12 mouse cellular contexts compared by ENCODE assay signal in the genomic region with DNA sequence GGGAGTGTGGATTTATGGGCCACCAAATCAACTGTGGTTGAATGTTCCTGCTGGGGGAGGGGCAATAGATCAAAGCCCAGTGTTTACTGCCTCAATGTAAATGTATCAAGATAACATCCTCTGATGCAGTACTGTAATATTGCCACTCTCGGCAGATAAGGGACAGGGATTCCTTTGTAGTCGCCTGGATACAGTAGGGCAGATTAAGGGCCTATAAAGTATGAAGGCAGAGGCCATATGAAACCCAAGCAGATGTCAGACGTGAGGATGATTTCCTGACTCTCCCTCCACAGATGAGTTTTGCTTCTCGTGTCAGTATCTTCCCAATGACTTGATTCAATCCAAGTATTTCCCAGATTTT.
DNase-seq lines count a peak whose midpoint lies in the region; ATAC-seq and TF ChIP-seq lines count a peak whose summit lies in the region.
"Had no signal": no experiment of that assay in that cellular context is flagged by ENCODE, and none has a peak within 500 bp of the region (broad histone marks: within the 10 kb centered on the region; RNA-seq: fewer than 3 reads in every experiment).

No protein-coding gene starts in this region.

- ATAC-seq in midbrain, postnatal 0 days (ENCODE audit: low FRiP score): no peak
- peak; percentile 28 for ATAC-seq in inflammation-experienced regulatory T-cells, adult 6 months
- no peak for ATAC-seq in neural tube, embryonic 15.5 days (ENCODE audit: low FRiP score)

- no peaks in the 10 kb centered on the region for H3K9me3 ChIP-seq in midbrain, embryonic 10.5 days (replicated peaks)
- no peaks in the 10 kb centered on the region for H3K9me3 ChIP-seq in midbrain, postnatal 0 days (ENCODE audit: low read length)
- H3K9me3 ChIP-seq in neural tube, embryonic 15.5 days (replicated peaks): no peaks in the 10 kb centered on the region
- H3K9me3 ChIP-seq: liver, embryonic 15.5 days had no signal

- H3K4me3 ChIP-seq in gastrocnemius, adult 2 months: peak overlapping the region; percentile 55; the same call in 1 of the 2 replicates
- no peak overlapping the region for H3K4me3 ChIP-seq in midbrain, embryonic 10.5 days
- H3K4me3 ChIP-seq in midbrain, postnatal 0 days (ENCODE audit: low read depth, low read length): no peak overlapping the region
- no peak overlapping the region for H3K4me3 ChIP-seq in neural tube, embryonic 15.5 days (replicated peaks)
- H3K4me3 ChIP-seq: liver, embryonic 15.5 days; myocyte had no signal

- TF ChIP-seq CTCF in gastrocnemius, adult 2 months (IDR thresholded peaks at IDR 0.05): no peak
- TF ChIP-seq CTCF in midbrain, postnatal 0 days (IDR thresholded peaks at IDR 0.05): no peak

- no peak for DNase-seq in gastrocnemius, adult 2 months
- DNase-seq in gastrocnemius, postnatal 10 days: no peak
- no peak for DNase-seq in midbrain, embryonic 10.5 days (ENCODE audit: low spot score)
- no peak for DNase-seq in midbrain, postnatal 0 days (ENCODE audit: low spot score)
- no peak for DNase-seq in cerebellum, postnatal 25 days
- DNase-seq in layer of hippocampus, postnatal 25 days (ENCODE audit: extremely low spot score in 1 of 2, low spot score in 1 of 2): no peak
- DNase-seq: kidney, postnatal 36 days; spleen, adult 18-20 months had no signal

- H3K36me3 ChIP-seq in midbrain, embryonic 10.5 days: no peaks in the 10 kb centered on the region
- no peaks in the 10 kb centered on the region for H3K36me3 ChIP-seq in midbrain, postnatal 0 days (ENCODE audit: insufficient read depth, low read length)
- no peaks in the 10 kb centered on the region for H3K36me3 ChIP-seq in neural tube, embryonic 15.5 days
- H3K36me3 ChIP-seq: liver, embryonic 15.5 days had no signal

- H3K4me2 ChIP-seq in midbrain, postnatal 0 days (ENCODE audit: low read depth, low read length, poor library complexity, severe bottlenecking): no peak overlapping the region
- H3K4me2 ChIP-seq in neural tube, embryonic 15.5 days: no peak overlapping the region
- H3K4me2 ChIP-seq: liver, embryonic 15.5 days had no signal

- 27% methylated on average over 4 of the region's 4 CpGs for WGBS in midbrain, embryonic 10.5 days
- WGBS in midbrain, postnatal 0 days: 13% methylated on average over 4 of the region's 4 CpGs
- WGBS in neural tube, embryonic 15.5 days: 4% methylated on average over 4 of the region's 4 CpGs

- no peak overlapping the region for H3K9ac ChIP-seq in midbrain, postnatal 0 days (replicated peaks; ENCODE audit: low read length, poor library complexity, severe bottlenecking)
- no peak overlapping the region for H3K9ac ChIP-seq in neural tube, embryonic 15.5 days (replicated peaks)
- H3K9ac ChIP-seq: liver, embryonic 15.5 days had no signal

- peak overlapping the region; percentile 85 for H3K27ac ChIP-seq in gastrocnemius, adult 2 months
- H3K27ac ChIP-seq in midbrain, embryonic 10.5 days (replicated peaks): peak overlapping the region; percentile 87
- no peak overlapping the region for H3K27ac ChIP-seq in midbrain, postnatal 0 days (ENCODE audit: low read depth, low read length)
- H3K27ac ChIP-seq in neural tube, embryonic 15.5 days (replicated peaks): peak overlapping the region; percentile 72
- H3K27ac ChIP-seq: liver, embryonic 15.5 days had no signal

- intact Hi-C loops in gastrocnemius, adult 2 months (cut with DNase I): loop anchor here (5.0 to 10.0 kb wide), 3 partner anchors 182 to 330 kb away; partner anchors contain the start of gene E130114P18Rik

- peaks cover 72% of the 10 kb centered on the region for H3K27me3 ChIP-seq in midbrain, embryonic 10.5 days (ENCODE audit: low read depth, poor library complexity, severe bottlenecking)
- H3K27me3 ChIP-seq in midbrain, postnatal 0 days (ENCODE audit: insufficient read depth, low read length): no peaks in the 10 kb centered on the region
- H3K27me3 ChIP-seq in neural tube, embryonic 15.5 days (replicated peaks): no peaks in the 10 kb centered on the region; the same call in 1 of the 2 replicates

- H3K4me1 ChIP-seq in midbrain, embryonic 10.5 days: peaks cover 80% of the 10 kb centered on the region
- peaks cover 11% of the 10 kb centered on the region; the same call in 1 of the 2 replicates for H3K4me1 ChIP-seq in midbrain, postnatal 0 days (ENCODE audit: insufficient read depth, low read length)
- H3K4me1 ChIP-seq in neural tube, embryonic 15.5 days: peaks cover 56% of the 10 kb centered on the region
